Mouse (Mus musculus) intestine, embryonic 14.5 days (tissue): ENCODE data around the gene Mipep. TPM values are rescaled to one million over a fixed set of nuclear protein-coding genes. Genes with fewer than 3 reads are reported as not detected.

Experiments used
- ATAC-seq: fragments of 200-750 bp; cut with Nextera tagmentation; replicated peaks from 2 replicates; pipeline ENCODE4 v1.8.0; 2017; ENCODE audit warnings: low read depth, moderate number of reproducible peaks, moderate TSS enrichment, moderate library complexity; ENCODE audit not compliant: low FRiP score, low TSS enrichment
- DNase-seq: peaks from one replicate; pipeline ENCODE4 v3.0.0-alpha.2; 2018; ENCODE audit warnings: low spot score
- H3K27ac ChIP-seq: fragments of 300-500 bp; sonication (generic); 2 replicates; pipeline ENCODE4 v1.5.1; 2014; ENCODE audit warnings: low read depth, mild to moderate bottlenecking, control low read depth
- H3K27me3 ChIP-seq: fragments of 300-500 bp; sonication (generic); replicated peaks from 2 replicates; pipeline ENCODE4 v1.6.1; 2014; ENCODE audit warnings: low read length, control low read depth; ENCODE audit not compliant: control insufficient read depth, insufficient read depth
- H3K36me3 ChIP-seq: fragments of 300-500 bp; sonication (generic); 2 replicates; pipeline ENCODE4 v1.6.1; 2014; ENCODE audit warnings: low read length, control low read depth; ENCODE audit not compliant: control insufficient read depth, insufficient read depth
- H3K4me1 ChIP-seq: fragments of 300-500 bp; sonication (generic); replicated peaks from 2 replicates; pipeline ENCODE4 v1.6.1; 2014; ENCODE audit warnings: low read length, control low read depth, mixed read lengths; ENCODE audit not compliant: control insufficient read depth, insufficient read depth
- H3K4me2 ChIP-seq: fragments of 300-500 bp; sonication (generic); 2 replicates; pipeline ENCODE4 v1.6.1; 2014; ENCODE audit warnings: low read length
- H3K4me3 ChIP-seq: fragments of 300-500 bp; sonication (generic); 2 replicates; pipeline ENCODE4 v1.5.1; 2014; ENCODE audit warnings: low read depth, low read length, control low read depth, mixed read lengths
- H3K9ac ChIP-seq: fragments of 300-500 bp; sonication (generic); 2 replicates; pipeline ENCODE4 v1.6.1; 2014; ENCODE audit warnings: mild to moderate bottlenecking, low read length
- H3K9me3 ChIP-seq: fragments of 300-500 bp; sonication (generic); 2 replicates; pipeline ENCODE4 v1.6.1; 2016; ENCODE audit warnings: low read length, control low read depth; ENCODE audit not compliant: control insufficient read depth
- WGBS: fragments of 180-500 bp; shearing (Covaris S2); extraction: QIAGEN DNeasy Blood & Tissue Kit; methylation state at CpG from one replicate; pipeline ENCODE4 v1.1.7; 2014; 5-methylcytosine and 5-hydroxymethylcytosine counted together
- polyA plus RNA-seq: library from polyadenylated mRNA; unstranded; fragments of >200 nt; fragmentation: Nextera tagmentation; extraction: Ambion mirVana; gene quantifications from 2 replicates; pipeline ENCODE4 v1.2.1, GENCODE M21; 2014

The Mipep gene
- polyA plus RNA-seq, 1 experiment from 2014 or later = 21.2 TPM

GRCm38 (mm10) chr14:60740507-60740906 lies 43.9 kb upstream of the Mipep start:
- Histone ChIP-seq H3K4me2 (no peak overlapping the region), H3K36me3 (no peaks in the 10 kb centered on the region), H3K4me1 (peaks cover 25% of the 10 kb centered on the region), H3K9ac (no peak overlapping the region), H3K27ac (no peak overlapping the region), H3K27me3 (no peaks in the 10 kb centered on the region), H3K4me3 (no peak overlapping the region), H3K9me3 (no peaks in the 10 kb centered on the region)
- 81% methylated on average over 5 of the region's 5 CpGs for WGBS
- DNase-seq (no peak), ATAC-seq (no peak)

DNA sequence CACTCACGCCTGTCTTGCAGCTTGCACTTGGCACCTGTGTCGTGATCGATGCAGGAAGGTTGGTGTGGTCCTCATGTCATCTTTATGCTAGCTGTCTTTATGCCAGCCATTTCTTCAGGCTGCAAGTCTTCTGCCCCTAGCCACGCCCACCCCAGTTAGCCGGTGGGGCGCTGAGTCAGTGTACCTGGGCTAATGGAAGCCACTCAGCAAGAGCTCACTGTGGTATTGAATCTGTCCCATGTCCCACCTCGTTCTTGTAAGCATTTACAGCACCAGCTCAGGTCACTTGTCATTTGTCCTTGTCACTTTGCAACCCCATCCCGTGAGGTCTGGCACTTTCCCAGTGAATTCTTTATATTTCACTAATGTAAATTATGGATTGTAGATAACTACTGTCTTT lies 43.3 kb upstream of the Mipep start:
- ATAC-seq (no peak), DNase-seq (no peak)
- WGBS = 65% methylated on average over 8 of the region's 8 CpGs
- H3K4me2 ChIP-seq = no peak overlapping the region
- H3K27ac ChIP-seq = no peak overlapping the region
- H3K9ac ChIP-seq = no peak overlapping the region
- peaks cover 5% of the 10 kb centered on the region; the same call in 1 of the 2 replicates for H3K36me3 ChIP-seq
- no peak overlapping the region for H3K4me3 ChIP-seq
- no peaks in the 10 kb centered on the region for H3K27me3 ChIP-seq
- peaks cover 23% of the 10 kb centered on the region for H3K4me1 ChIP-seq
- no peaks in the 10 kb centered on the region for H3K9me3 ChIP-seq

GRCm38 (mm10) chr14:60741490-60741981 lies 42.8 kb upstream of the Mipep start:
- Histone ChIP-seq H3K9ac (no peak overlapping the region), H3K4me3 (no peak overlapping the region), H3K4me2 (no peak overlapping the region), H3K27me3 (no peaks in the 10 kb centered on the region), H3K4me1 (peaks cover 18% of the 10 kb centered on the region), H3K9me3 (no peaks in the 10 kb centered on the region), H3K36me3 (peaks cover 9% of the 10 kb centered on the region; the same call in 1 of the 2 replicates), H3K27ac (peak overlapping the region; percentile 38; the same call in 1 of the 2 replicates)
- ATAC-seq = no peak
- 56% methylated on average over 6 of the region's 6 CpGs for WGBS
- no peak for DNase-seq

GRCm38 (mm10) chr14:60743681-60744080 lies 40.7 kb upstream of the Mipep start:
- Histone ChIP-seq H3K9me3 (no peaks in the 10 kb centered on the region), H3K9ac (no peak overlapping the region), H3K4me1 (peaks cover 5% of the 10 kb centered on the region; the same call in 1 of the 2 replicates), H3K27ac (no peak overlapping the region), H3K4me3 (no peak overlapping the region), H3K27me3 (no peaks in the 10 kb centered on the region), H3K36me3 (peaks cover 20% of the 10 kb centered on the region), H3K4me2 (no peak overlapping the region)
- 47% methylated on average over 9 of the region's 9 CpGs for WGBS
- DNase-seq = no peak
- no peak for ATAC-seq

DNA sequence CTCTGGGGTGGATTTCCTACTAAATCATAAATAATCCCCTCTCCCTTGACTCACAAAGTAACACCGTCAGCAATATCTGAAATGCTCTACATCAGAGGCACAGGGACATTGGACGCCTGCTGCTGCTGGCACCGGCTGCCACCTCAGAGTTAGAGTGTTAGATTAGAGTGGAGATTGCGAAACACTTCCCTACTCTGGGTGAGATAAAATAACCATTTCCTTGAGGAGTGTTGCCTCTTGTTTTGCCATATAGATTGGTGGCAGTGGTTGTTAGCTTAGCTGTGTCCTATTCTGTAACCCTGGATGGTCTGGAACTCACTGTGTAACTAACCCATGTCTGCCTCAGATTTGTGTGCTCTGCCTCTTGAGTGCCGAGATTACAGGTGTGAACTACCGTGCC lies 39.2 kb upstream of the Mipep start:
- H3K36me3 ChIP-seq = peaks cover 35% of the 10 kb centered on the region
- 75% methylated on average over 6 of the region's 6 CpGs for WGBS
- DNase-seq (no peak), ATAC-seq (no peak)
- no peaks in the 10 kb centered on the region for H3K9me3 ChIP-seq
- H3K4me1 ChIP-seq = peaks cover 5% of the 10 kb centered on the region; the same call in 1 of the 2 replicates
- H3K27ac ChIP-seq = no peak overlapping the region
- H3K4me2 ChIP-seq = no peak overlapping the region
- H3K9ac ChIP-seq = no peak overlapping the region
- H3K27me3 ChIP-seq = no peaks in the 10 kb centered on the region
- no peak overlapping the region for H3K4me3 ChIP-seq

- H3K4me3 ChIP-seq = no peak overlapping the region
- DNase-seq = no peak
- H3K4me1 ChIP-seq = peaks cover 5% of the 10 kb centered on the region; the same call in 1 of the 2 replicates
- 96% methylated on average over 10 of the region's 10 CpGs for WGBS
- no peak overlapping the region for H3K4me2 ChIP-seq
- peaks cover 37% of the 10 kb centered on the region for H3K36me3 ChIP-seq
- H3K9me3 ChIP-seq = no peaks in the 10 kb centered on the region
- no peak overlapping the region for H3K27ac ChIP-seq
- H3K9ac ChIP-seq = no peak overlapping the region
- H3K27me3 ChIP-seq = no peaks in the 10 kb centered on the region
- no peak for ATAC-seq
These were observed 38.2 kb upstream of the Mipep start for GRCm38 (mm10) chr14:60746141-60746540.

DNA sequence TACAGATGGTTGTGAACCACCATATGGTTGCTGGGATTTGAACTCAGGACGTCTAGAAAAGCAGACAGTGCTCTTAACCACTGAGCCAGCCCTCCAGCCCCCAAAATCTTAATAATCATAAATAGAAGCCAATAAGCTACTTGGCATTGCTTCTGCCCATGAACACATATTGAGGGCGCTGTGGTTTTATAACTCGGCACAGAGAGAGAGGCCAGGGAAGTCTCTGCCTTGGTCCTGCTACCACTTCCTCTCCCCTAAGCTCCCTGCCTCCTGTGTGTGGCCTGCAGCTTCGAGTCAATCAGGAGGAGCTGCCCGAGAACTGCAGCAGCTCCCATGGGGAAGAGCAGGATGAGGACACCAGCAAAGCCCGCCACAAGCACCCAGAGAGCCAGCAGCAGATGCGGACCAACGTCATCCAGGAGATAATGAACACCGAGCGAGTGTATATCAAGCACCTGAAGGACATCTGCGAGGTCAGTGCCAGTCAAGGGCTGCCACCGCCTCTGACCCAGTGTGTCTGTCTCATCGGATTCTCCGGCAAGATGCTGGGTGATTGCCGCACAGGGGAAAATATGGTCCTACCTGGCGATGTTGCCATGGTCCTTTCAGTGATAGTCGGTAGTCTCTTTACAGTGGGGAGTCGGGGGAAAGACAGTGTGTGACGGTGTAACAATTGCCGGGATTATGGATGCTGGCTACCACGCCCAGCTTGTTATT lies 37.1 kb upstream of the Mipep start:
- H3K4me1 ChIP-seq = no peaks in the 10 kb centered on the region; the same call in 1 of the 2 replicates
- H3K9ac ChIP-seq = no peak overlapping the region
- ATAC-seq (no peak), DNase-seq (no peak)
- H3K4me3 ChIP-seq = no peak overlapping the region
- H3K4me2 ChIP-seq = no peak overlapping the region
- H3K9me3 ChIP-seq = no peaks in the 10 kb centered on the region
- WGBS = 88% methylated on average over 21 of the region's 21 CpGs
- H3K27ac ChIP-seq = no peak overlapping the region
- peaks cover 42% of the 10 kb centered on the region for H3K36me3 ChIP-seq
- no peaks in the 10 kb centered on the region for H3K27me3 ChIP-seq

- DNase-seq (no peak), ATAC-seq (no peak)
- H3K9ac ChIP-seq = no peak overlapping the region
- H3K9me3 ChIP-seq = no peaks in the 10 kb centered on the region
- H3K36me3 ChIP-seq = peaks cover 63% of the 10 kb centered on the region
- 68% methylated on average over 12 of the region's 12 CpGs for WGBS
- no peak overlapping the region for H3K4me2 ChIP-seq
- H3K4me3 ChIP-seq = no peak overlapping the region
- H3K27ac ChIP-seq = no peak overlapping the region
- H3K4me1 ChIP-seq = no peaks in the 10 kb centered on the region
- no peaks in the 10 kb centered on the region for H3K27me3 ChIP-seq
These were observed 34.5 kb upstream of the Mipep start for GRCm38 (mm10) chr14:60749880-60750279.

DNA sequence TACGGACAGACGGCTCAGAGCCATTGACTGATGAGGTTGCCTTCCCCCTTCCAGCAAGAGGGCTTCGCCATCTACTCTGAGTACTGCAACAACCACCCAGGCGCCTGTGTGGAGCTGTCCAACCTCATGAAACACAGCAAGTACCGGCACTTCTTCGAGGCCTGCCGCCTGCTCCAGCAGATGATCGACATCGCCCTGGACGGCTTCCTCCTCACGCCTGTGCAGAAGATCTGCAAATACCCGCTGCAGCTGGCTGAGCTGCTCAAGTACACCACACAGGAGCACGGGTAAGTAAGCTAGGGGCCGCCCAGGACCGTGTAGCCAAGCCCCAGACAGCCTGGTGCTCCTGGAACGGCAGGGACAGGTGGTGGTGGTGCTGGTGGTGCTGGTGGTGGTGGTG lies 32.8 kb upstream of the Mipep start:
- Histone ChIP-seq H3K4me1 (no peaks in the 10 kb centered on the region), H3K4me3 (no peak overlapping the region), H3K9me3 (no peaks in the 10 kb centered on the region), H3K36me3 (peaks cover 57% of the 10 kb centered on the region), H3K27me3 (no peaks in the 10 kb centered on the region), H3K27ac (no peak overlapping the region), H3K4me2 (no peak overlapping the region), H3K9ac (no peak overlapping the region)
- 89% methylated on average over 16 of the region's 16 CpGs for WGBS
- DNase-seq (no peak), ATAC-seq (no peak)
